Mouse (Mus musculus) spleen, adult 2 months (tissue): Measurements from ENCODE around the gene Fbxl13.

ENCODE experiments used
- CTCF ChIP-seq: fragments of 200-500 bp; IDR thresholded peaks from 2 replicates; pipeline ENCODE4 v1.5.1; 2011; ENCODE audit warnings: mild to moderate bottlenecking, inconsistent platforms; ENCODE audit not compliant: insufficient read depth, insufficient read length, insufficient replicate concordance; ENCODE audit errors: extremely low read depth
- POLR2A ChIP-seq: fragments of 200-500 bp; IDR thresholded peaks from 2 replicates; pipeline ENCODE4 v1.6.1; 2011; ENCODE audit warnings: low read depth, low read length, inconsistent platforms

- TF ChIP-seq CTCF (no peak), POLR2A (no peak)
These were observed 117.9 kb downstream of the Fbxl13 start for GRCm38 (mm10) chr5:21527488-21527911.
